Mouse (Mus musculus) MEL (cell line): ENCODE results near the gene Ino80d. TPM values are rescaled to one million over a fixed set of nuclear protein-coding genes. Genes with fewer than 3 reads are reported as not detected.

Experiments
- DNase-seq: peaks from one replicate; pipeline ENCODE4 v3.0.0; 2011; ENCODE audit warnings: low read depth, low spot score
- H3K27ac ChIP-seq: 2 replicates; pipeline ENCODE4 v1.5.1; 2012; ENCODE audit warnings: low read depth, mild to moderate bottlenecking, control low read depth, low read length, moderate library complexity; ENCODE audit not compliant: control insufficient read depth
- H3K27me3 ChIP-seq, 2 experiments: fragments of 150-350 bp in 1 of 2; sonication (generic) in 1 of 2; 2 replicates each; pipeline ENCODE4 v1.6.1; 2012; ENCODE audit warnings: low read length in 2 of 2, mild to moderate bottlenecking in 2 of 2, improper control_type of control experiment in 1 of 2, moderate library complexity in 1 of 2; ENCODE audit not compliant: insufficient read depth in 2 of 2, control insufficient read depth in 1 of 2
- H3K36me3 ChIP-seq, 2 experiments: 2 replicates each; pipeline ENCODE4 v1.6.1; 2012 to 2014; ENCODE audit warnings: low read length in 2 of 2, improper control_type of control experiment in 1 of 2, inconsistent platforms in 1 of 2, mild to moderate bottlenecking in 1 of 2; ENCODE audit not compliant: insufficient read depth in 2 of 2, control insufficient read depth in 1 of 2
- H3K4me1 ChIP-seq, 2 experiments: fragments of 150-350 bp in 1 of 2; sonication (generic) in 1 of 2; 2 replicates each; pipeline ENCODE4 v1.6.1; 2012; ENCODE audit warnings: low read length in 2 of 2, improper control_type of control experiment in 1 of 2, mild to moderate bottlenecking in 1 of 2; ENCODE audit not compliant: insufficient read depth in 2 of 2, control insufficient read depth in 1 of 2
- H3K4me3 ChIP-seq, 2 experiments: fragments of 150-350 bp in 1 of 2; sonication (generic) in 1 of 2; 2 replicates each; pipeline ENCODE4 v1.5.1; 2012; ENCODE audit warnings: low read depth in 2 of 2, low read length in 2 of 2, mild to moderate bottlenecking in 2 of 2, moderate library complexity in 2 of 2, control low read depth in 1 of 2, improper control_type of control experiment in 1 of 2; ENCODE audit not compliant: control insufficient read depth in 1 of 2, insufficient read depth in 1 of 2
- H3K79me2 ChIP-seq: 2 replicates; pipeline ENCODE4 v1.6.1; 2012; ENCODE audit warnings: mild to moderate bottlenecking, low read length, moderate library complexity; ENCODE audit not compliant: control insufficient read depth, poor library complexity, insufficient read depth
- H3K9ac ChIP-seq: 2 replicates; pipeline ENCODE4 v1.6.1; 2012; ENCODE audit warnings: low read depth, mild to moderate bottlenecking, control low read depth, low read length, moderate library complexity; ENCODE audit not compliant: control insufficient read depth, poor library complexity, severe bottlenecking
- H3K9me3 ChIP-seq: fragments of 150-350 bp; sonication (generic); replicated peaks from 2 replicates; pipeline ENCODE4 v1.6.1; 2012; ENCODE audit warnings: mild to moderate bottlenecking, low read length, improper control_type of control experiment, moderate library complexity; ENCODE audit not compliant: insufficient read depth
- CTCF ChIP-seq, 3 experiments: IDR thresholded peaks in 2 of 3; conservative IDR thresholded peaks in 1 of 3; 2 replicates each; pipeline ENCODE4 v1.5.1; 2011 to 2012; ENCODE audit warnings: low read length in 3 of 3, low read depth in 2 of 3, mild to moderate bottlenecking in 2 of 3, improper control_type of control experiment in 1 of 3, inconsistent platforms in 1 of 3, mixed read lengths in 1 of 3, moderate library complexity in 1 of 3; ENCODE audit not compliant: control insufficient read depth in 1 of 3, insufficient read depth in 1 of 3, poor library complexity in 1 of 3, severe bottlenecking in 1 of 3
- ELF1 ChIP-seq: IDR thresholded peaks from 2 replicates; pipeline ENCODE4 v1.6.1; 2014; ENCODE audit warnings: low read depth, mild to moderate bottlenecking, inconsistent platforms, low read length, improper control_type of control experiment, moderate library complexity
- EP300 ChIP-seq, 2 experiments: IDR thresholded peaks; 2 replicates each; pipeline ENCODE4 v1.6.1; 2011; ENCODE audit warnings: improper control_type of control experiment in 2 of 2, low read length in 2 of 2, low read depth in 1 of 2, mild to moderate bottlenecking in 1 of 2
- ETS1 ChIP-seq: IDR thresholded peaks from 2 replicates; pipeline ENCODE4 v1.6.1; 2012; ENCODE audit warnings: low read depth, mild to moderate bottlenecking, inconsistent platforms, low read length, improper control_type of control experiment, moderate library complexity
- GATA1 ChIP-seq: IDR thresholded peaks from 2 replicates; pipeline ENCODE4 v1.6.1; 2011; ENCODE audit warnings: low read depth, low read length, improper control_type of control experiment
- HCFC1 ChIP-seq: IDR thresholded peaks from 2 replicates; pipeline ENCODE4 v1.6.1; 2012; ENCODE audit warnings: low read depth, mild to moderate bottlenecking, inconsistent platforms, low read length, improper control_type of control experiment, moderate library complexity
- JUND ChIP-seq: IDR thresholded peaks from 2 replicates; pipeline ENCODE4 v1.6.1; 2011; ENCODE audit warnings: low read depth, mild to moderate bottlenecking, improper control_type of control experiment, low read length
- KAT2A ChIP-seq: conservative IDR thresholded peaks from 2 replicates; pipeline ENCODE4 v1.6.1; 2012; ENCODE audit warnings: low read depth, low read length, improper control_type of control experiment, inconsistent platforms
- MAFK ChIP-seq: IDR thresholded peaks from 2 replicates; pipeline ENCODE4 v1.6.1; 2011; ENCODE audit warnings: low read depth, mild to moderate bottlenecking, low read length, improper control_type of control experiment, borderline replicate concordance
- MAX ChIP-seq: IDR thresholded peaks from 2 replicates; pipeline ENCODE4 v1.6.1; 2011; ENCODE audit warnings: low read length, improper control_type of control experiment
- MAZ ChIP-seq: IDR thresholded peaks from 2 replicates; pipeline ENCODE4 v1.6.1; 2012; ENCODE audit warnings: low read depth, mild to moderate bottlenecking, inconsistent platforms, low read length, improper control_type of control experiment
- MEF2A ChIP-seq: IDR thresholded peaks from 2 replicates; pipeline ENCODE4 v1.6.1; 2014; ENCODE audit warnings: low read depth, mild to moderate bottlenecking, inconsistent platforms, low read length, improper control_type of control experiment; ENCODE audit not compliant: poor library complexity, insufficient replicate concordance, severe bottlenecking; ENCODE audit errors: extremely low read depth
- MYB ChIP-seq: IDR thresholded peaks from 2 replicates; pipeline ENCODE4 v1.6.1; 2011; ENCODE audit warnings: mild to moderate bottlenecking, low read depth, low read length, improper control_type of control experiment
- MYC ChIP-seq: IDR thresholded peaks from 2 replicates; pipeline ENCODE4 v1.6.1; 2011; ENCODE audit warnings: low read depth, mild to moderate bottlenecking, low read length, improper control_type of control experiment, moderate library complexity
- NELFE ChIP-seq: IDR thresholded peaks from 2 replicates; pipeline ENCODE4 v1.6.1; 2011; ENCODE audit warnings: low read depth, low read length, improper control_type of control experiment
- POLR2A ChIP-seq, 2 experiments: IDR thresholded peaks; 2 replicates each; pipeline ENCODE4 v1.6.1; 2011 to 2012; ENCODE audit warnings: low read length in 2 of 2, mild to moderate bottlenecking in 2 of 2, control low read depth in 1 of 2, improper control_type of control experiment in 1 of 2, low read depth in 1 of 2, moderate library complexity in 1 of 2; ENCODE audit not compliant: control insufficient read depth in 1 of 2, insufficient read depth in 1 of 2, poor library complexity in 1 of 2
- POLR2AphosphoS2 ChIP-seq: IDR thresholded peaks from 2 replicates; pipeline ENCODE4 v1.6.1; 2011; ENCODE audit warnings: low read length, improper control_type of control experiment
- POLR2AphosphoS5 ChIP-seq: IDR thresholded peaks from 2 replicates; pipeline ENCODE4 v1.6.1; 2012; ENCODE audit warnings: low read depth, borderline replicate concordance, mild to moderate bottlenecking, inconsistent platforms, low read length, moderate library complexity, mixed read lengths
- RAD21 ChIP-seq: IDR thresholded peaks from 2 replicates; pipeline ENCODE4 v1.6.1; 2011; ENCODE audit warnings: mild to moderate bottlenecking, low read depth, low read length, improper control_type of control experiment
- RCOR1 ChIP-seq: IDR thresholded peaks from 2 replicates; pipeline ENCODE4 v1.6.1; 2012; ENCODE audit warnings: low read depth, mild to moderate bottlenecking, inconsistent platforms, low read length, improper control_type of control experiment
- SIN3A ChIP-seq: IDR thresholded peaks from 2 replicates; pipeline ENCODE4 v1.6.1; 2012; ENCODE audit warnings: low read length, improper control_type of control experiment, inconsistent platforms
- SMC3 ChIP-seq: IDR thresholded peaks from 2 replicates; pipeline ENCODE4 v1.6.1; 2011; ENCODE audit warnings: low read depth, low read length, improper control_type of control experiment
- TAL1 ChIP-seq: IDR thresholded peaks from 2 replicates; pipeline ENCODE4 v1.6.1; 2012; ENCODE audit warnings: mild to moderate bottlenecking, inconsistent platforms, low read length, moderate library complexity, mixed read lengths
- UBTF ChIP-seq: IDR thresholded peaks from 2 replicates; pipeline ENCODE4 v1.6.1; 2012; ENCODE audit warnings: low read depth, mild to moderate bottlenecking, inconsistent platforms, low read length, improper control_type of control experiment, moderate library complexity, borderline replicate concordance; ENCODE audit not compliant: insufficient read depth
- USF1 ChIP-seq: IDR thresholded peaks from 2 replicates; pipeline ENCODE4 v1.6.1; 2014; ENCODE audit warnings: low read depth, mild to moderate bottlenecking, inconsistent platforms, low read length, improper control_type of control experiment, moderate library complexity
- ZC3H11A ChIP-seq: IDR thresholded peaks from 2 replicates; pipeline ENCODE4 v1.6.1; 2012; ENCODE audit warnings: low read depth, mild to moderate bottlenecking, inconsistent platforms, low read length, improper control_type of control experiment
- ZKSCAN1 ChIP-seq: IDR thresholded peaks from 2 replicates; pipeline ENCODE4 v1.6.1; 2012; ENCODE audit warnings: low read depth, mild to moderate bottlenecking, inconsistent platforms, low read length, improper control_type of control experiment, moderate library complexity
- ZMIZ1 ChIP-seq: IDR thresholded peaks from 2 replicates; pipeline ENCODE4 v1.6.1; 2012; ENCODE audit warnings: low read depth, mild to moderate bottlenecking, inconsistent platforms, low read length, improper control_type of control experiment, moderate library complexity
- polyA plus RNA-seq, 2 experiments: library from polyadenylated mRNA; stranded (reverse) in 1 of 2; unstranded in 1 of 2; fragments of >175 nt in 1 of 2; fragments of >200 nt in 1 of 2; gene quantifications; 2 replicates each; pipeline versions ENCODE4 v1.2.1 to v1.2.4; 2012; ENCODE audit warnings: low replicate concordance in 2 of 2, low read depth in 1 of 2; ENCODE audit not compliant: insufficient read length in 2 of 2, insufficient read depth in 1 of 2, missing spikeins in 1 of 2
- total RNA-seq: library from RNA; depleted of rRNA; stranded (reverse); fragments of 300-350 nt; gene quantifications from 2 replicates; pipeline ENCODE4 v1.2.3, GENCODE M21; 2012

Gene Ino80d
- total and polyA plus RNA-seq, 3 experiments = 4.0 to 5.8 TPM; not detected in 1

GRCm38 (mm10) chr1:63134530-63134929, 20.1 kb upstream of the Ino80d start:
- H3K27me3 ChIP-seq = no peaks in the 10 kb centered on the region
- peaks cover 1% of the 10 kb centered on the region; the same call in 1 of the 2 replicates for H3K79me2 ChIP-seq
- H3K36me3 ChIP-seq = peaks cover 0 to 10% of the 10 kb centered on the region in 2 experiments; a peak in 2 of 4 replicates
- no peak for DNase-seq
- no peak overlapping the region for H3K27ac ChIP-seq
- H3K4me3 ChIP-seq = no peak overlapping the region
- peaks cover 3% of the 10 kb centered on the region in 2 experiments; a peak in 3 of 4 replicates for H3K4me1 ChIP-seq
- no peaks in the 10 kb centered on the region for H3K9me3 ChIP-seq
- TF ChIP-seq MAFK = no peak
- TF ChIP-seq RAD21 = no peak
- TF ChIP-seq NELFE = no peak
- no peak for TF ChIP-seq RCOR1
- no peak for TF ChIP-seq ZMIZ1
- no peak for TF ChIP-seq SMC3
- TF ChIP-seq KAT2A = no peak
- no peak for TF ChIP-seq JUND
- no peak for TF ChIP-seq EP300 (IDR thresholded peaks at IDR 0.05; ENCODE audit: low read depth in 1 of 2, low read length in 2 of 2)
- TF ChIP-seq TAL1 = no peak
- TF ChIP-seq POLR2AphosphoS2 = no peak
- TF ChIP-seq ZC3H11A = no peak
- no peak for TF ChIP-seq ZKSCAN1
- no peak for TF ChIP-seq CTCF (IDR thresholded peaks at IDR 0.05 in 2 of 3, conservative IDR thresholded peaks at IDR 0.05 in 1 of 3; ENCODE audit: control insufficient read depth in 1 of 3, insufficient read depth in 1 of 3, low read depth in 2 of 3, low read length in 3 of 3, poor library complexity in 1 of 3, severe bottlenecking in 1 of 3)
- TF ChIP-seq UBTF = no peak
- TF ChIP-seq MYB = no peak
- TF ChIP-seq USF1 = no peak
- no peak for TF ChIP-seq ETS1
- TF ChIP-seq, all 39 proteins: peak for 0
- no peak overlapping the region for H3K9ac ChIP-seq

GRCm38 (mm10) chr1:63131766-63132165, 17.3 kb upstream of the Ino80d start:
- no peaks in the 10 kb centered on the region for H3K27me3 ChIP-seq
- H3K4me1 ChIP-seq = peaks cover 7% of the 10 kb centered on the region in 2 experiments; a peak in 3 of 4 replicates
- no peak overlapping the region for H3K9ac ChIP-seq
- no peak overlapping the region for H3K27ac ChIP-seq
- DNase-seq = no peak
- peaks cover 1% of the 10 kb centered on the region; the same call in 1 of the 2 replicates for H3K79me2 ChIP-seq
- no peaks in the 10 kb centered on the region for H3K9me3 ChIP-seq
- peaks cover 0 to 11% of the 10 kb centered on the region in 2 experiments; a peak in 2 of 4 replicates for H3K36me3 ChIP-seq
- no peak for TF ChIP-seq POLR2AphosphoS5
- no peak for TF ChIP-seq NELFE
- no peak for TF ChIP-seq MEF2A
- no peak for TF ChIP-seq RCOR1
- TF ChIP-seq HCFC1 = no peak
- TF ChIP-seq MYC = no peak
- no peak for TF ChIP-seq GATA1
- TF ChIP-seq SMC3 = no peak
- no peak for TF ChIP-seq ZMIZ1
- no peak for TF ChIP-seq MAZ
- no peak for TF ChIP-seq MAX
- TF ChIP-seq POLR2A (IDR thresholded peaks at IDR 0.05; ENCODE audit: control insufficient read depth in 1 of 2, insufficient read depth in 1 of 2, low read depth in 1 of 2, low read length in 2 of 2, poor library complexity in 1 of 2) = no peak
- no peak for TF ChIP-seq ELF1
- no peak for TF ChIP-seq SIN3A
- H3K4me3 ChIP-seq = no peak overlapping the region
